Mouse (Mus musculus): ENCODE results near the gene Tmem184a. TPM values are rescaled to one million over a fixed set of nuclear protein-coding genes. Genes with fewer than 3 reads are reported as not detected.

The Tmem184a gene
- polyA plus RNA-seq, 1 experiment from 2014 or later: 1.8 TPM

- H3K27ac ChIP-seq: no peak overlapping the region
- no peak for DNase-seq (ENCODE audit: extremely low spot score, low spot score)
- H3K4me3 ChIP-seq: no peak overlapping the region
- H3K4me1 ChIP-seq: peaks cover 25% of the 10 kb centered on the region
- H3K9me3 ChIP-seq: no peaks in the 10 kb centered on the region
- WGBS: 65% methylated on average over 4 of the region's 4 CpGs
- peaks cover 29% of the 10 kb centered on the region for H3K27me3 ChIP-seq (ENCODE audit: poor library complexity, severe bottlenecking)
- H3K36me3 ChIP-seq (replicated peaks): no peaks in the 10 kb centered on the region
These were observed 10.3 kb downstream of the Tmem184a start for GRCm38 (mm10) chr5:139809397-139809796.

- 91% methylated on average over 8 of the region's 8 CpGs for WGBS
- no peaks in the 10 kb centered on the region for H3K27me3 ChIP-seq (ENCODE audit: poor library complexity, severe bottlenecking)
- H3K36me3 ChIP-seq (replicated peaks): peaks cover 11% of the 10 kb centered on the region
- no peak overlapping the region for H3K4me3 ChIP-seq
- H3K27ac ChIP-seq: 0 out of 2 replicates have a peak overlapping the region, but pooled peaks have one; percentile 59
- DNase-seq (ENCODE audit: extremely low spot score, low spot score): no peak
- H3K9me3 ChIP-seq: no peaks in the 10 kb centered on the region
- peaks cover 28% of the 10 kb centered on the region for H3K4me1 ChIP-seq
These were observed 13.8 kb downstream of the Tmem184a start for GRCm38 (mm10) chr5:139805924-139806323.

- 90% methylated on average over 11 of the region's 11 CpGs for whole genome bisulfite sequencing
- no peak for DNase-seq (ENCODE audit: extremely low spot score, low spot score)
- H3K27ac ChIP-seq: peak overlapping the region; percentile 59
- H3K4me1 ChIP-seq: peaks cover 33% of the 10 kb centered on the region
- no peaks in the 10 kb centered on the region for H3K27me3 ChIP-seq (ENCODE audit: poor library complexity, severe bottlenecking)
- no peaks in the 10 kb centered on the region for H3K9me3 ChIP-seq
- peaks cover 24% of the 10 kb centered on the region for H3K36me3 ChIP-seq (replicated peaks)
- no peak overlapping the region for H3K4me3 ChIP-seq
These were observed 15.1 kb downstream of the Tmem184a start for GRCm38 (mm10) chr5:139804573-139805111.

- peaks cover 35% of the 10 kb centered on the region for H3K4me1 ChIP-seq
- 9% methylated on average over 6 of the region's 6 CpGs for WGBS
- peak overlapping the region; percentile 59 for H3K27ac ChIP-seq
- no peaks in the 10 kb centered on the region for H3K9me3 ChIP-seq
- H3K4me3 ChIP-seq: peak overlapping the region; percentile 26; the same call in 1 of the 2 replicates
- peak; percentile 46 for DNase-seq (ENCODE audit: extremely low spot score, low spot score)
- H3K36me3 ChIP-seq (replicated peaks): peaks cover 28% of the 10 kb centered on the region
- H3K27me3 ChIP-seq (ENCODE audit: poor library complexity, severe bottlenecking): no peaks in the 10 kb centered on the region
These were observed 15.6 kb downstream of the Tmem184a start for GRCm38 (mm10) chr5:139804107-139804551.

- peak overlapping the region; percentile 59 for H3K27ac ChIP-seq
These were observed 16.1 kb downstream of the Tmem184a start for GRCm38 (mm10) chr5:139803601-139804102.

GRCm38 (mm10) chr5:139803165-139803564, 16.6 kb downstream of the Tmem184a start:
- no peaks in the 10 kb centered on the region for H3K27me3 ChIP-seq (ENCODE audit: poor library complexity, severe bottlenecking)
- no peaks in the 10 kb centered on the region for H3K9me3 ChIP-seq
- 83% methylated on average over 8 of the region's 8 CpGs for WGBS
- H3K4me3 ChIP-seq: no peak overlapping the region
- DNase-seq (ENCODE audit: extremely low spot score, low spot score): no peak
- peaks cover 28% of the 10 kb centered on the region for H3K36me3 ChIP-seq (replicated peaks)
- H3K27ac ChIP-seq: no peak overlapping the region; the same call in 1 of the 2 replicates
- peaks cover 45% of the 10 kb centered on the region for H3K4me1 ChIP-seq

More at GRCm38 (mm10) chr5:139803601-139804102, 16.1 kb downstream of the Tmem184a start:
- no peaks in the 10 kb centered on the region for H3K9me3 ChIP-seq
- H3K27me3 ChIP-seq (ENCODE audit: poor library complexity, severe bottlenecking): no peaks in the 10 kb centered on the region
- peak; percentile 67 for DNase-seq (ENCODE audit: extremely low spot score, low spot score)
- 10% methylated on average over 12 of the region's 12 CpGs for WGBS
- H3K4me1 ChIP-seq: peaks cover 40% of the 10 kb centered on the region
- H3K4me3 ChIP-seq: peak overlapping the region; percentile 26
- H3K36me3 ChIP-seq (replicated peaks): peaks cover 28% of the 10 kb centered on the region

- no peaks in the 10 kb centered on the region for H3K9me3 ChIP-seq
- H3K4me1 ChIP-seq: peaks cover 57% of the 10 kb centered on the region
- no peaks in the 10 kb centered on the region for H3K27me3 ChIP-seq (ENCODE audit: poor library complexity, severe bottlenecking)
- 90% methylated on average over 10 of the region's 10 CpGs for WGBS
- H3K36me3 ChIP-seq (replicated peaks): peaks cover 28% of the 10 kb centered on the region
- DNase-seq (ENCODE audit: extremely low spot score, low spot score): no peak
- H3K27ac ChIP-seq: no peak overlapping the region
- H3K4me3 ChIP-seq: no peak overlapping the region
These were observed 17.8 kb downstream of the Tmem184a start for GRCm38 (mm10) chr5:139801880-139802279.

GRCm38 (mm10) chr5:139801231-139801630, 18.5 kb downstream of the Tmem184a start:
- no peak for DNase-seq (ENCODE audit: extremely low spot score, low spot score)
- H3K4me3 ChIP-seq: no peak overlapping the region
- WGBS: 97% methylated on average over 8 of the region's 8 CpGs
- peaks cover 28% of the 10 kb centered on the region for H3K36me3 ChIP-seq (replicated peaks)
- no peaks in the 10 kb centered on the region for H3K27me3 ChIP-seq (ENCODE audit: poor library complexity, severe bottlenecking)
- peaks cover 64% of the 10 kb centered on the region for H3K4me1 ChIP-seq
- H3K27ac ChIP-seq: no peak overlapping the region
- H3K9me3 ChIP-seq: no peaks in the 10 kb centered on the region

- peaks cover 28% of the 10 kb centered on the region for H3K36me3 ChIP-seq (replicated peaks)
- no peaks in the 10 kb centered on the region for H3K27me3 ChIP-seq (ENCODE audit: poor library complexity, severe bottlenecking)
- 94% methylated on average over 33 of the region's 33 CpGs for WGBS
- H3K9me3 ChIP-seq: no peaks in the 10 kb centered on the region
- 0 out of 2 replicates have a peak overlapping the region, but pooled peaks have one; percentile 42 for H3K27ac ChIP-seq
- H3K4me1 ChIP-seq: peaks cover 73% of the 10 kb centered on the region
- no peak for DNase-seq (ENCODE audit: extremely low spot score, low spot score)
- no peak overlapping the region for H3K4me3 ChIP-seq
These were observed 19.7 kb downstream of the Tmem184a start for GRCm38 (mm10) chr5:139799801-139800590.

- DNase-seq (ENCODE audit: extremely low spot score, low spot score): no peak
- 94% methylated on average over 9 of the region's 9 CpGs for WGBS
- peak overlapping the region; percentile 42; the same call in 1 of the 2 replicates for H3K27ac ChIP-seq
- H3K27me3 ChIP-seq (ENCODE audit: poor library complexity, severe bottlenecking): no peaks in the 10 kb centered on the region
- peaks cover 73% of the 10 kb centered on the region for H3K4me1 ChIP-seq
- no peaks in the 10 kb centered on the region for H3K9me3 ChIP-seq
- no peak overlapping the region for H3K4me3 ChIP-seq
- H3K36me3 ChIP-seq (replicated peaks): peaks cover 28% of the 10 kb centered on the region
These were observed 20.7 kb downstream of the Tmem184a start for GRCm38 (mm10) chr5:139799041-139799440.

- H3K27ac ChIP-seq: peak overlapping the region; percentile 85
- WGBS: 58% methylated on average over 12 of the region's 12 CpGs
- peak overlapping the region; percentile 38 for H3K4me3 ChIP-seq
- H3K27me3 ChIP-seq (ENCODE audit: poor library complexity, severe bottlenecking): no peaks in the 10 kb centered on the region
- no peaks in the 10 kb centered on the region for H3K9me3 ChIP-seq
- peaks cover 28% of the 10 kb centered on the region for H3K36me3 ChIP-seq (replicated peaks)
- H3K4me1 ChIP-seq: peaks cover 73% of the 10 kb centered on the region
- DNase-seq (ENCODE audit: extremely low spot score, low spot score): no peak
These were observed 21.4 kb downstream of the Tmem184a start for GRCm38 (mm10) chr5:139798168-139798900.

- H3K27me3 ChIP-seq (ENCODE audit: poor library complexity, severe bottlenecking): no peaks in the 10 kb centered on the region
- peaks cover 71% of the 10 kb centered on the region for H3K4me1 ChIP-seq
- DNase-seq (ENCODE audit: extremely low spot score, low spot score): peak; percentile 79
- H3K36me3 ChIP-seq (replicated peaks): peaks cover 28% of the 10 kb centered on the region
- peak overlapping the region; percentile 85 for H3K27ac ChIP-seq
- 36% methylated on average over 11 of the region's 11 CpGs for WGBS
- peak overlapping the region; percentile 38 for H3K4me3 ChIP-seq
- H3K9me3 ChIP-seq: no peaks in the 10 kb centered on the region
These were observed 22.1 kb downstream of the Tmem184a start for GRCm38 (mm10) chr5:139797473-139798167.
